Mouse (Mus musculus) myocyte (in vitro differentiated cells): ENCODE measurements around the gene Zp3r. TPM values are rescaled to one million over a fixed set of nuclear protein-coding genes. Genes with fewer than 3 reads are reported as not detected.

Experiments
- H3K27me3 ChIP-seq: one replicate; pipeline ENCODE4 v1.6.1; 2011; ENCODE audit not compliant: control insufficient read depth, insufficient read depth, insufficient read length
- H3K36me3 ChIP-seq: one replicate; pipeline ENCODE4 v1.6.1; 2011; ENCODE audit not compliant: control insufficient read depth, insufficient read depth
- H3K4me2 ChIP-seq: one replicate; pipeline ENCODE4 v1.6.1; 2011; ENCODE audit warnings: low read depth, control low read depth
- H3K4me3 ChIP-seq: one replicate; pipeline ENCODE4 v1.5.1; 2011; ENCODE audit warnings: mild to moderate bottlenecking, control low read depth, moderate library complexity
- H3K79me2 ChIP-seq: one replicate; pipeline ENCODE4 v1.6.1; 2011; ENCODE audit not compliant: control insufficient read depth, insufficient read depth
- H3ac ChIP-seq: one replicate; pipeline ENCODE4 v1.6.1; 2011; ENCODE audit not compliant: control insufficient read depth, insufficient read length
- CEBPB ChIP-seq: IDR thresholded peaks from 2 replicates; pipeline ENCODE4 v1.6.1; 2011; ENCODE audit warnings: mild to moderate bottlenecking, moderate library complexity; ENCODE audit not compliant: poor library complexity, insufficient read depth, severe bottlenecking
- E2F4 ChIP-seq: IDR thresholded peaks from one replicate; pipeline ENCODE4 v1.6.1; 2011; ENCODE audit warnings: mild to moderate bottlenecking, control low read depth, moderate library complexity; ENCODE audit not compliant: insufficient read depth
- MAX ChIP-seq: IDR thresholded peaks from one replicate; pipeline ENCODE4 v1.6.1; 2011; ENCODE audit warnings: low read depth, mild to moderate bottlenecking, control low read depth
- MYOD1 ChIP-seq, 3 experiments: IDR thresholded peaks; one replicate each; pipeline ENCODE4 v1.6.1; 2011; ENCODE audit warnings: control low read depth in 2 of 3, low read depth in 2 of 3, mild to moderate bottlenecking in 2 of 3, moderate library complexity in 1 of 3; ENCODE audit not compliant: insufficient read length in 2 of 3, control insufficient read depth in 1 of 3
- MYOG ChIP-seq, 3 experiments: IDR thresholded peaks; one replicate each; pipeline ENCODE4 v1.6.1; 2011; ENCODE audit warnings: control low read depth in 2 of 3, low read depth in 2 of 3, mild to moderate bottlenecking in 2 of 3; ENCODE audit not compliant: insufficient read length in 2 of 3, control insufficient read depth in 1 of 3, insufficient read depth in 1 of 3
- POLR2A ChIP-seq: IDR thresholded peaks from one replicate; pipeline ENCODE4 v1.6.1; 2011; ENCODE audit warnings: low read depth, mild to moderate bottlenecking, control low read depth, moderate library complexity; ENCODE audit not compliant: insufficient read length
- POLR2AphosphoS2 ChIP-seq: IDR thresholded peaks from one replicate; pipeline ENCODE4 v1.6.1; 2011; ENCODE audit warnings: low read depth, control low read depth; ENCODE audit not compliant: insufficient read length
- REST ChIP-seq: IDR thresholded peaks from one replicate; pipeline ENCODE4 v1.6.1; 2011; ENCODE audit warnings: mild to moderate bottlenecking, control low read depth, moderate library complexity; ENCODE audit not compliant: insufficient read depth, insufficient read length
- SRF ChIP-seq: IDR thresholded peaks from one replicate; pipeline ENCODE4 v1.6.1; 2011; ENCODE audit warnings: low read depth; ENCODE audit not compliant: control insufficient read depth, insufficient read length
- TCF12 ChIP-seq: IDR thresholded peaks from one replicate; pipeline ENCODE4 v1.6.1; 2011; ENCODE audit warnings: mild to moderate bottlenecking, control low read depth; ENCODE audit not compliant: poor library complexity, insufficient read depth, severe bottlenecking
- TCF3 ChIP-seq: IDR thresholded peaks from one replicate; pipeline ENCODE4 v1.6.1; 2011; ENCODE audit warnings: low read depth, control low read depth; ENCODE audit not compliant: insufficient read length
- USF1 ChIP-seq: IDR thresholded peaks from one replicate; pipeline ENCODE4 v1.6.1; 2011; ENCODE audit warnings: low read depth, mild to moderate bottlenecking, control low read depth, moderate library complexity
- polyA plus RNA-seq: library from polyadenylated mRNA; unstranded; fragments of >200 nt; fragmentation: generic; extraction: Trizol; gene quantifications from one replicate; pipeline ENCODE4 v1.2.1, GENCODE M21; 2012; ENCODE audit warnings: missing spikeins

Zp3r gene
- polyA plus RNA-seq, 1 experiment = 0.06 TPM

- no peak overlapping the region for H3K4me2 ChIP-seq
- no peaks in the 10 kb centered on the region for H3K36me3 ChIP-seq
- TF ChIP-seq POLR2AphosphoS2 = no peak
- no peak for TF ChIP-seq MYOD1 (IDR thresholded peaks at IDR 0.05; ENCODE audit: control insufficient read depth in 1 of 3, insufficient read length in 2 of 3, low read depth in 2 of 3)
- no peak for TF ChIP-seq USF1
- no peak for TF ChIP-seq TCF3
- no peak for TF ChIP-seq SRF
- no peak for TF ChIP-seq E2F4
- TF ChIP-seq CEBPB = no peak
- TF ChIP-seq MYOG (IDR thresholded peaks at IDR 0.05; ENCODE audit: control insufficient read depth in 1 of 3, insufficient read depth in 1 of 3, insufficient read length in 2 of 3, low read depth in 2 of 3) = no peak
- no peak for TF ChIP-seq TCF12
Measured at GRCm38 (mm10) chr1:130633761-130634410, 4.5 kb upstream of the Zp3r start.

DNA sequence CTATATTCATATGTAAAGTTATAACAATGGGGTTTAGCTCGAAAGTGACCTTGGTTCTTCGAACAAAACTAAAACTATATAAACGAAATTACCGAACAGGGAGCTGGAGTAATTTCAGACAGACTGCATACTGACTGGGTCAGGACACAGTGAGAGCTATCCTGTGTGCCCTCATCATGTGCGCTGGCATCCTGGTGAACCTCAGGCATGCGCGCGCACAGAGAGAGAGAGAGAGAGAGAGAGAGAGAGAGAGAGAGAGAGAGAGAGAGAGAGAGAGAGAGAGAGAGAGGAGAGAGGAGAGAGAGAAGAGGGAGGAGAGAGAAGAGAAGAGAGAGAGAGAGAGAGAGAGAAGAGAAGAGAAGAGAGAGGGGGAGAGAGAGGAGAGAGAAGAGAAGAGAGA is 3.9 kb upstream of the Zp3r start:
- TF ChIP-seq USF1 = no peak
- TF ChIP-seq E2F4 = no peak
- no peak for TF ChIP-seq MAX
- no peak for TF ChIP-seq MYOD1 (IDR thresholded peaks at IDR 0.05; ENCODE audit: control insufficient read depth in 1 of 3, insufficient read length in 2 of 3, low read depth in 2 of 3)
- no peak for TF ChIP-seq CEBPB
- no peak for TF ChIP-seq TCF3
- no peak for TF ChIP-seq REST
- no peak for TF ChIP-seq TCF12
- TF ChIP-seq POLR2AphosphoS2 = no peak
- no peak for TF ChIP-seq SRF
- no peak for TF ChIP-seq POLR2A
- no peak for TF ChIP-seq MYOG (IDR thresholded peaks at IDR 0.05; ENCODE audit: control insufficient read depth in 1 of 3, insufficient read depth in 1 of 3, insufficient read length in 2 of 3, low read depth in 2 of 3)
- H3K4me3 ChIP-seq = no peak overlapping the region
- H3K27me3 ChIP-seq = no peaks in the 10 kb centered on the region
- H3K4me2 ChIP-seq = no peak overlapping the region
- no peak overlapping the region for H3ac ChIP-seq
- H3K79me2 ChIP-seq = no peaks in the 10 kb centered on the region
- no peaks in the 10 kb centered on the region for H3K36me3 ChIP-seq

More at GRCm38 (mm10) chr1:130633761-130634410, 4.5 kb upstream of the Zp3r start:
- Histone ChIP-seq H3ac (no peak overlapping the region), H3K79me2 (no peaks in the 10 kb centered on the region), H3K27me3 (no peaks in the 10 kb centered on the region), H3K4me3 (no peak overlapping the region)

GRCm38 (mm10) chr1:130596291-130596690 is 33.1 kb downstream of the Zp3r start:
- H3K4me3 ChIP-seq = no peak overlapping the region
- no peak overlapping the region for H3K4me2 ChIP-seq
- TF ChIP-seq POLR2A (no peak), TCF3 (no peak), CEBPB (no peak), MYOD1 (IDR thresholded peaks at IDR 0.05; ENCODE audit: control insufficient read depth in 1 of 3, insufficient read length in 2 of 3, low read depth in 2 of 3) (no peak), REST (no peak), TCF12 (no peak), MAX (no peak), SRF (no peak), USF1 (no peak), E2F4 (no peak), MYOG (IDR thresholded peaks at IDR 0.05; ENCODE audit: control insufficient read depth in 1 of 3, insufficient read depth in 1 of 3, insufficient read length in 2 of 3, low read depth in 2 of 3) (no peak), POLR2AphosphoS2 (no peak)
- no peak overlapping the region for H3ac ChIP-seq
- H3K27me3 ChIP-seq = no peaks in the 10 kb centered on the region
- no peaks in the 10 kb centered on the region for H3K36me3 ChIP-seq
- no peaks in the 10 kb centered on the region for H3K79me2 ChIP-seq

- no peaks in the 10 kb centered on the region for H3K27me3 ChIP-seq
- no peak overlapping the region for H3ac ChIP-seq
- H3K36me3 ChIP-seq = no peaks in the 10 kb centered on the region
- peak in 1 of 3 experiments; percentile 4 for TF ChIP-seq MYOG (IDR thresholded peaks at IDR 0.05; ENCODE audit: control insufficient read depth in 1 of 3, insufficient read depth in 1 of 3, insufficient read length in 2 of 3, low read depth in 2 of 3)
- no peak for TF ChIP-seq POLR2AphosphoS2
- peak in 1 of 3 experiments; percentile 55 for TF ChIP-seq MYOD1 (IDR thresholded peaks at IDR 0.05; ENCODE audit: control insufficient read depth in 1 of 3, insufficient read length in 2 of 3, low read depth in 2 of 3)
- H3K4me3 ChIP-seq = no peak overlapping the region
- H3K4me2 ChIP-seq = peak overlapping the region; percentile 53
- no peaks in the 10 kb centered on the region for H3K79me2 ChIP-seq
Measured at GRCm38 (mm10) chr1:130588659-130589058, 40.8 kb downstream of the Zp3r start.

- Histone ChIP-seq H3K79me2 (no peaks in the 10 kb centered on the region), H3K36me3 (no peaks in the 10 kb centered on the region), H3K27me3 (no peaks in the 10 kb centered on the region), H3K4me3 (no peak overlapping the region), H3K4me2 (no peak overlapping the region), H3ac (no peak overlapping the region)
- TF ChIP-seq MAX (no peak), CEBPB (no peak), MYOG (IDR thresholded peaks at IDR 0.05; ENCODE audit: control insufficient read depth in 1 of 3, insufficient read depth in 1 of 3, insufficient read length in 2 of 3, low read depth in 2 of 3) (no peak), TCF12 (no peak), E2F4 (no peak), SRF (no peak), REST (no peak), POLR2AphosphoS2 (no peak)
Measured at GRCm38 (mm10) chr1:130576389-130576788, 53.0 kb downstream of the Zp3r start.
